Mouse (Mus musculus) brain, embryonic 14.5 days (tissue): ENCODE results near the gene Tdrd1.

Experiments
- CTCF ChIP-seq: fragments of 200-500 bp; IDR thresholded peaks from 2 replicates; pipeline ENCODE4 v1.5.1; 2012; ENCODE audit warnings: inconsistent platforms, mild to moderate bottlenecking, moderate library complexity, borderline replicate concordance; ENCODE audit not compliant: insufficient read depth, insufficient read length; ENCODE audit errors: extremely low read depth
- POLR2A ChIP-seq: fragments of 200-500 bp; IDR thresholded peaks from 2 replicates; pipeline ENCODE4 v1.6.1; 2012; ENCODE audit warnings: mild to moderate bottlenecking, inconsistent platforms, borderline replicate concordance; ENCODE audit not compliant: poor library complexity, insufficient read depth, insufficient read length, severe bottlenecking; ENCODE audit errors: extremely low read depth

DNA sequence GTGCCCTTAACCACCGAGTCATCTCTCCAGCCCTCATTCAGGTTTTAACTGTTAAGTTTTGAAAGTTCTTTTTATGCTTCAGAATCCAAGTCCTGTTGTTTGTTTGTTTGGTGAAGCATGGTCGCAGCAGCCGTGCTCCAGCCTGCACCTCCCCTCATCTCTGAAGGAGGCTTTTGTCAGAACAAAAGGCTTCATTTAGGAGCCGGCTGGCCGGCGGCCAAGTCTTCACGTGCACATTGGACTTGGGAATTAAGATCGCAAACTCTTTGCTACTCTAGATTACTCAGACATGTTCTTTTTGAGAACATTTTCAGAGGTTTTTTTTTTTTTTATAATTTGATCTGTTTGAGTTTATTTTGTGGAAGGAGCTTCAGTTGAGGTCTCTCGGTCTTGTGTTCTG is 9.3 kb downstream of the Tdrd1 start:
- TF ChIP-seq CTCF (no peak), POLR2A (no peak)
